Mouse (Mus musculus) cerebellum, adult 2 months (tissue): Measurements from ENCODE around the gene 4933416C03Rik. TPM values are rescaled to one million over a fixed set of nuclear protein-coding genes. Genes with fewer than 3 reads are reported as not detected.

ENCODE experiments used
- DNase-seq, 2 experiments: peaks; one replicate each; pipeline ENCODE4 v3.0.0; 2021
- H3K27ac ChIP-seq: fragments of 200-500 bp; 2 replicates; pipeline ENCODE4 v1.5.1; 2012; ENCODE audit warnings: low read length, control low read depth, inconsistent platforms; ENCODE audit not compliant: insufficient read depth
- H3K27me3 ChIP-seq: fragments of 200-500 bp; 2 replicates; pipeline ENCODE4 v1.6.1; 2012; ENCODE audit warnings: inconsistent platforms, mild to moderate bottlenecking, low read length, moderate library complexity; ENCODE audit not compliant: control insufficient read depth, insufficient read depth
- H3K4me1 ChIP-seq: fragments of 200-500 bp; 2 replicates; pipeline ENCODE4 v1.6.1; 2011; ENCODE audit warnings: low read length; ENCODE audit not compliant: control insufficient read depth, insufficient read depth
- H3K4me3 ChIP-seq: fragments of 200-500 bp; replicated peaks from 2 replicates; pipeline ENCODE3; 2011; ENCODE audit warnings: mild to moderate bottlenecking, low read depth, low read length, control low read depth; ENCODE audit not compliant: insufficient read depth
- CTCF ChIP-seq: fragments of 200-500 bp; IDR thresholded peaks from 2 replicates; pipeline ENCODE4 v1.5.1; 2011; ENCODE audit warnings: low read depth, mild to moderate bottlenecking, control low read depth, low read length, moderate library complexity, borderline replicate concordance; ENCODE audit not compliant: insufficient read depth
- POLR2A ChIP-seq: fragments of 200-500 bp; IDR thresholded peaks from 2 replicates; pipeline ENCODE4 v1.6.1; 2011; ENCODE audit warnings: low read length, control low read depth, borderline replicate concordance; ENCODE audit not compliant: insufficient read depth
- WGBS: fragments of 180-500 bp; shearing (Covaris S2); methylation state at CpG from one replicate; pipeline ENCODE4 v1.1.7; 2018; 5-methylcytosine and 5-hydroxymethylcytosine counted together
- polyA plus RNA-seq: library from polyadenylated mRNA; depleted of rRNA; stranded (reverse); fragments of >200 nt; gene quantifications from 2 replicates; pipeline ENCODE4 v1.2.3, GENCODE M21; 2012

The 4933416C03Rik gene
- polyA plus RNA-seq, 1 experiment, result not detected

GRCm38 (mm10) chr10:116132233-116132632, 18.5 kb upstream of the 4933416C03Rik start:
- H3K4me1 ChIP-seq, result no peaks in the 10 kb centered on the region
- no peak overlapping the region for H3K27ac ChIP-seq
- H3K4me3 ChIP-seq, result no peak overlapping the region
- no peaks in the 10 kb centered on the region for H3K27me3 ChIP-seq
- DNase-seq, result no peak
- 65% methylated on average over 4 of the region's 4 CpGs for WGBS
- TF ChIP-seq POLR2A (no peak), CTCF (no peak)

- 91% methylated on average over 4 of the region's 4 CpGs for WGBS
- TF ChIP-seq CTCF (no peak), POLR2A (no peak)
- no peak overlapping the region for H3K4me3 ChIP-seq
Observed at GRCm38 (mm10) chr10:116131223-116131622, 17.5 kb upstream of the 4933416C03Rik start.

GRCm38 (mm10) chr10:116130401-116130800, 16.7 kb upstream of the 4933416C03Rik start:
- Histone ChIP-seq H3K4me1 (no peaks in the 10 kb centered on the region), H3K27me3 (no peaks in the 10 kb centered on the region), H3K27ac (no peak overlapping the region), H3K4me3 (no peak overlapping the region)
- TF ChIP-seq POLR2A, result no peak
- TF ChIP-seq CTCF, result no peak
- no peak for DNase-seq
- WGBS, result 48% methylated on average over 3 of the region's 3 CpGs

More at GRCm38 (mm10) chr10:116131223-116131622, 17.5 kb upstream of the 4933416C03Rik start:
- Histone ChIP-seq H3K27me3 (no peaks in the 10 kb centered on the region), H3K27ac (no peak overlapping the region), H3K4me1 (no peaks in the 10 kb centered on the region)
- no peak for DNase-seq

GRCm38 (mm10) chr10:116125364-116125763, 11.6 kb upstream of the 4933416C03Rik start:
- 71% methylated on average over 5 of the region's 5 CpGs for WGBS
- Histone ChIP-seq H3K4me1 (no peaks in the 10 kb centered on the region), H3K27ac (no peak overlapping the region), H3K27me3 (no peaks in the 10 kb centered on the region), H3K4me3 (no peak overlapping the region)
- TF ChIP-seq CTCF (no peak), POLR2A (no peak)
- DNase-seq, result no peak

- no peak for TF ChIP-seq POLR2A
- TF ChIP-seq CTCF, result no peak
- Histone ChIP-seq H3K27ac (no peak overlapping the region), H3K4me3 (no peak overlapping the region), H3K27me3 (no peaks in the 10 kb centered on the region), H3K4me1 (no peaks in the 10 kb centered on the region)
- 93% methylated on average over 2 of the region's 2 CpGs for WGBS
- DNase-seq, result no peak
Observed at GRCm38 (mm10) chr10:116123808-116124207, 10.1 kb upstream of the 4933416C03Rik start.

GRCm38 (mm10) chr10:116121463-116121862, 7.7 kb upstream of the 4933416C03Rik start:
- WGBS, result 95% methylated on average over 2 of the region's 2 CpGs
- Histone ChIP-seq H3K27me3 (no peaks in the 10 kb centered on the region), H3K4me1 (no peaks in the 10 kb centered on the region), H3K27ac (no peak overlapping the region), H3K4me3 (no peak overlapping the region)
- TF ChIP-seq CTCF, result no peak
- TF ChIP-seq POLR2A, result no peak
- no peak for DNase-seq

GRCm38 (mm10) chr10:116117060-116117459, 3.3 kb upstream of the 4933416C03Rik start:
- H3K4me1 ChIP-seq, result no peaks in the 10 kb centered on the region
- H3K27ac ChIP-seq, result no peak overlapping the region
- DNase-seq, result no peak
- H3K27me3 ChIP-seq, result no peaks in the 10 kb centered on the region
- H3K4me3 ChIP-seq, result no peak overlapping the region
- WGBS, result 93% methylated on average over 8 of the region's 8 CpGs
- no peak for TF ChIP-seq POLR2A

GRCm38 (mm10) chr10:116115881-116116677, 2.4 kb upstream of the 4933416C03Rik start:
- WGBS, result 62% methylated on average over 4 of the region's 4 CpGs
- no peaks in the 10 kb centered on the region for H3K27me3 ChIP-seq
- no peak overlapping the region for H3K27ac ChIP-seq
- no peaks in the 10 kb centered on the region for H3K4me1 ChIP-seq
- TF ChIP-seq CTCF (no peak), POLR2A (no peak)
- no peak overlapping the region for H3K4me3 ChIP-seq
- no peak for DNase-seq
